Mouse (Mus musculus) CH12.LX (cell line): Measurements from ENCODE around the gene Frat1. TPM values are rescaled to one million over a fixed set of nuclear protein-coding genes. Genes with fewer than 3 reads are reported as not detected.

Experiments used
- DNase-seq: peaks from one replicate; pipeline ENCODE4 v3.0.0-alpha.2; 2013; ENCODE audit errors: extremely low read depth
- H3K27ac ChIP-seq: 2 replicates; pipeline ENCODE4 v1.5.1; 2012; ENCODE audit warnings: low read depth, mild to moderate bottlenecking, control low read depth, moderate library complexity; ENCODE audit not compliant: insufficient read depth
- H3K27me3 ChIP-seq: replicated peaks from 2 replicates; pipeline ENCODE3; 2012; ENCODE audit warnings: inconsistent platforms
- H3K36me3 ChIP-seq, 2 experiments: replicated peaks in 1 of 2; 2 replicates each; pipeline versions ENCODE3 to v1.6.1; 2012; ENCODE audit warnings: inconsistent platforms in 1 of 2, low read length in 1 of 2, mild to moderate bottlenecking in 1 of 2, mixed read lengths in 1 of 2, moderate library complexity in 1 of 2; ENCODE audit not compliant: control insufficient read depth in 1 of 2, insufficient read depth in 1 of 2
- H3K4me1 ChIP-seq, 2 experiments: 2 replicates each; pipeline ENCODE4 v1.6.1; 2012; ENCODE audit warnings: inconsistent platforms in 1 of 2, moderate library complexity in 1 of 2; ENCODE audit not compliant: insufficient read depth in 2 of 2, control insufficient read depth in 1 of 2
- H3K4me2 ChIP-seq: 2 replicates; pipeline ENCODE4 v1.6.1; 2012; ENCODE audit warnings: low read depth, mild to moderate bottlenecking, control low read depth; ENCODE audit not compliant: poor library complexity, insufficient read depth, severe bottlenecking
- H3K4me3 ChIP-seq, 3 experiments: fragments of 150-350 bp in 1 of 3; sonication (generic) in 1 of 3; replicated peaks in 1 of 3; 2 replicates each; pipeline versions ENCODE3 to v1.5.1; 2011 to 2012; ENCODE audit warnings: low read depth in 2 of 3, low read length in 2 of 3, mild to moderate bottlenecking in 2 of 3, moderate library complexity in 2 of 3, control low read depth in 1 of 3, improper control_type of control experiment in 1 of 3, inconsistent platforms in 1 of 3, mixed read lengths in 1 of 3; ENCODE audit not compliant: poor library complexity in 1 of 3
- H3K79me2 ChIP-seq: replicated peaks from 2 replicates; pipeline ENCODE4 v1.6.1; 2012; ENCODE audit warnings: mild to moderate bottlenecking, moderate library complexity; ENCODE audit not compliant: control insufficient read depth, poor library complexity, insufficient read depth, severe bottlenecking; ENCODE audit errors: extremely low read depth
- H3K9ac ChIP-seq: 2 replicates; pipeline ENCODE4 v1.6.1; 2012; ENCODE audit warnings: low read depth, mild to moderate bottlenecking, control low read depth, moderate library complexity; ENCODE audit not compliant: insufficient read depth
- H3K9me3 ChIP-seq: replicated peaks from 2 replicates; pipeline ENCODE3; 2012; ENCODE audit warnings: low read length, inconsistent platforms, mixed read lengths
- BHLHE40 ChIP-seq: IDR thresholded peaks from 2 replicates; pipeline ENCODE4 v1.6.1; 2011; ENCODE audit warnings: mild to moderate bottlenecking, low read depth, low read length, improper control_type of control experiment
- CTCF ChIP-seq, 2 experiments: IDR thresholded peaks in 1 of 2; conservative IDR thresholded peaks in 1 of 2; 2 replicates each; pipeline ENCODE4 v1.5.1; 2011 to 2012; ENCODE audit warnings: low read depth in 2 of 2, low read length in 2 of 2, improper control_type of control experiment in 1 of 2, inconsistent platforms in 1 of 2, mild to moderate bottlenecking in 1 of 2, moderate library complexity in 1 of 2
- E2F4 ChIP-seq: IDR thresholded peaks from 2 replicates; pipeline ENCODE4 v1.6.1; 2011; ENCODE audit warnings: low read depth, low read length, improper control_type of control experiment; ENCODE audit not compliant: insufficient replicate concordance
- EP300 ChIP-seq: IDR thresholded peaks from 2 replicates; pipeline ENCODE4 v1.6.1; 2011; ENCODE audit warnings: low read length, improper control_type of control experiment
- ETS1 ChIP-seq: conservative IDR thresholded peaks from 2 replicates; pipeline ENCODE4 v1.6.1; 2012; ENCODE audit warnings: low read depth, mild to moderate bottlenecking, inconsistent platforms, low read length, improper control_type of control experiment, moderate library complexity
- GABPA ChIP-seq: IDR thresholded peaks from 2 replicates; pipeline ENCODE4 v1.6.1; 2012; ENCODE audit warnings: low read depth, low read length, improper control_type of control experiment, inconsistent platforms; ENCODE audit not compliant: insufficient replicate concordance
- JUN ChIP-seq: IDR thresholded peaks from 2 replicates; pipeline ENCODE4 v1.6.1; 2011; ENCODE audit warnings: low read depth, mild to moderate bottlenecking, low read length, improper control_type of control experiment, moderate library complexity; ENCODE audit not compliant: insufficient read depth
- JUND ChIP-seq: conservative IDR thresholded peaks from 2 replicates; pipeline ENCODE4 v1.6.1; 2011; ENCODE audit warnings: low read depth, low read length, improper control_type of control experiment
- MAZ ChIP-seq: IDR thresholded peaks from 2 replicates; pipeline ENCODE4 v1.6.1; 2012; ENCODE audit warnings: low read depth, mild to moderate bottlenecking, inconsistent platforms, low read length, improper control_type of control experiment, moderate library complexity
- MYC ChIP-seq: IDR thresholded peaks from 2 replicates; pipeline ENCODE4 v1.6.1; 2011; ENCODE audit warnings: low read depth, mild to moderate bottlenecking, improper control_type of control experiment, low read length
- NELFE ChIP-seq: IDR thresholded peaks from 2 replicates; pipeline ENCODE4 v1.6.1; 2011; ENCODE audit warnings: low read depth, low read length, improper control_type of control experiment
- NRF1 ChIP-seq: IDR thresholded peaks from 2 replicates; pipeline ENCODE4 v1.6.1; 2014; ENCODE audit warnings: low read depth, mild to moderate bottlenecking, inconsistent platforms, low read length, improper control_type of control experiment, moderate library complexity
- POLR2A ChIP-seq: IDR thresholded peaks from 2 replicates; pipeline ENCODE4 v1.6.1; 2011; ENCODE audit warnings: low read depth, mild to moderate bottlenecking, improper control_type of control experiment, low read length
- POLR2AphosphoS2 ChIP-seq: IDR thresholded peaks from 2 replicates; pipeline ENCODE4 v1.6.1; 2011; ENCODE audit warnings: low read depth, low read length, improper control_type of control experiment
- RAD21 ChIP-seq: IDR thresholded peaks from 2 replicates; pipeline ENCODE4 v1.6.1; 2011; ENCODE audit warnings: low read depth, mild to moderate bottlenecking, low read length, improper control_type of control experiment, moderate library complexity
- TCF12 ChIP-seq: IDR thresholded peaks from 2 replicates; pipeline ENCODE4 v1.6.1; 2014; ENCODE audit warnings: low read depth, mild to moderate bottlenecking, inconsistent platforms, low read length, improper control_type of control experiment
- USF1 ChIP-seq: IDR thresholded peaks from 2 replicates; pipeline ENCODE4 v1.6.1; 2014; ENCODE audit warnings: low read depth, mild to moderate bottlenecking, inconsistent platforms, low read length, improper control_type of control experiment
- USF2 ChIP-seq: conservative IDR thresholded peaks from 2 replicates; pipeline ENCODE4 v1.6.1; 2011; ENCODE audit warnings: low read depth, low read length, improper control_type of control experiment
- ZMIZ1 ChIP-seq: IDR thresholded peaks from 2 replicates; pipeline ENCODE4 v1.6.1; 2012; ENCODE audit warnings: low read depth, mild to moderate bottlenecking, inconsistent platforms, low read length, improper control_type of control experiment
- dilution Hi-C: fragments of 300-500 bp; cut with MboI; formaldehyde crosslinking; loops from 2 replicates; pipeline ENCODE4 v1.14.3; 2020; ENCODE audit warnings: low sequenced_read_pairs; ENCODE audit not compliant: extremely low pct_unique_long_range_greater_than_20kb, extremely low pct_ligation_motif_present
- in situ Hi-C: fragments of 300-500 bp; cut with MboI; formaldehyde crosslinking; loops from 3 replicates; pipeline ENCODE4 v1.14.3; 2019; ENCODE audit warnings: low sequenced_read_pairs, low pct_ligation_motif_present, low pct_unique_long_range_greater_than_20kb, mixed read lengths
- polyA plus RNA-seq: library from polyadenylated mRNA; unstranded; fragments of >175 nt; gene quantifications from 2 replicates; pipeline ENCODE4 v1.2.1, GENCODE M21; 2012; ENCODE audit warnings: low read depth; ENCODE audit not compliant: insufficient read length
- total RNA-seq, 2 experiments: library from RNA; depleted of rRNA; stranded (reverse); fragments of 300-350 nt in 1 of 2; fragments of >200 nt in 1 of 2; gene quantifications; 2 replicates each; pipeline ENCODE4 v1.2.3; 2012 to 2014

Frat1 gene
- total and polyA plus RNA-seq, 3 experiments = 0.64 to 2.0 (median 0.70) TPM

GRCm38 (mm10) chr19:41837917-41838261, 8.1 kb downstream of the Frat1 start:
- DNase-seq = no peak
- in situ Hi-C loops = no loop called here
- peaks cover 51% of the 10 kb centered on the region for H3K27me3 ChIP-seq
- no peaks in the 10 kb centered on the region for H3K36me3 ChIP-seq
- no peak overlapping the region for H3K4me3 ChIP-seq
- dilution Hi-C loops = no loop called here
- peaks cover 2 to 7% of the 10 kb centered on the region in 2 experiments; a peak in 1 of 4 replicates for H3K4me1 ChIP-seq
- H3K9ac ChIP-seq = no peak overlapping the region
- no peak overlapping the region for H3K4me2 ChIP-seq
- no peak for TF ChIP-seq MAZ
- no peak for TF ChIP-seq MYC
- no peak for TF ChIP-seq JUND
- no peak for TF ChIP-seq BHLHE40
- TF ChIP-seq POLR2A = no peak
- no peak for TF ChIP-seq JUN
- no peak for TF ChIP-seq RAD21
- no peak for TF ChIP-seq USF1
- TF ChIP-seq EP300 = no peak
- TF ChIP-seq NELFE = no peak
- TF ChIP-seq USF2 = no peak
- no peak for TF ChIP-seq ZMIZ1
- no peak for TF ChIP-seq E2F4
- H3K27ac ChIP-seq = no peak overlapping the region
- no peaks in the 10 kb centered on the region for H3K79me2 ChIP-seq
- H3K9me3 ChIP-seq = no peaks in the 10 kb centered on the region

DNA sequence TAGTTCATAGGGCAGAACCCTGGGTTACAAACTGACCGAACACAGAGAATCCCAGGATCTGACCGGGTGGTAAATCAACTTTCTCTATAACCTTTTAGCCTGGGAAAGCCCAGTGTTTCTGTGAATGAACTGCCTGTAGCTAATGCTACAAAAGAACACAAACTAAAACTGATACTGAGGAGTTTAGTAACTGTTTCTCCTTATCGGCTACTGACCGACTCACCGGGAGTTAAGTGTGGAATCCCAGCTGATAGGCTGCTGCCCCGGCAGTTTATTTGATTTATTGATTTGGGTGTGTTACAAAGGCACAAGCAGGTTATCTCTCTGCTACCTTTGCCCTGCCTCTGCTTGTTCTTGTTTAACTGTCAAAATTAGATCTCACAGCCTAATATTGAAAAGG, 9.0 kb downstream of the Frat1 start:
- Histone ChIP-seq H3K27ac (no peak overlapping the region), H3K4me1 (peaks cover 2 to 7% of the 10 kb centered on the region in 2 experiments; a peak in 1 of 4 replicates)
- in situ Hi-C loops = no loop called here

More for the DNA sequence above, 9.0 kb downstream of the Frat1 start:
- H3K9me3 ChIP-seq = no peaks in the 10 kb centered on the region
- H3K79me2 ChIP-seq = no peaks in the 10 kb centered on the region
- TF ChIP-seq RAD21 (no peak), TCF12 (no peak), ETS1 (no peak), USF1 (no peak), POLR2AphosphoS2 (no peak), NELFE (no peak), CTCF (conservative IDR thresholded peaks at IDR 0.05 in 1 of 2, IDR thresholded peaks at IDR 0.05 in 1 of 2; ENCODE audit: low read depth in 2 of 2, low read length in 2 of 2) (no peak), POLR2A (no peak), MAZ (no peak), NRF1 (no peak), GABPA (no peak)
- H3K4me3 ChIP-seq = no peak overlapping the region
- H3K4me2 ChIP-seq = no peak overlapping the region
- no peak overlapping the region for H3K9ac ChIP-seq
- no peaks in the 10 kb centered on the region for H3K36me3 ChIP-seq
- dilution Hi-C loops = no loop called here
- peaks cover 42% of the 10 kb centered on the region for H3K27me3 ChIP-seq
- no peak for DNase-seq
